Mouse (Mus musculus) right cerebral cortex, adult 2 months (tissue): ENCODE data around the gene Prkag1.
A peak's percentile ranks its signal among the peaks of the same experiment; 100 is the strongest.
"Not testable (repeated sequence)": the region's sequence is repeated elsewhere in the genome, so short reads cannot be mapped to it uniquely, and the experiment has no call there.

ENCODE experiments used
- DNase-seq, 2 experiments: peaks; one replicate each; pipeline ENCODE4 v3.0.0; 2021 to 2022; ENCODE audit warnings: low spot score in 2 of 2

The Prkag1 gene

DNA sequence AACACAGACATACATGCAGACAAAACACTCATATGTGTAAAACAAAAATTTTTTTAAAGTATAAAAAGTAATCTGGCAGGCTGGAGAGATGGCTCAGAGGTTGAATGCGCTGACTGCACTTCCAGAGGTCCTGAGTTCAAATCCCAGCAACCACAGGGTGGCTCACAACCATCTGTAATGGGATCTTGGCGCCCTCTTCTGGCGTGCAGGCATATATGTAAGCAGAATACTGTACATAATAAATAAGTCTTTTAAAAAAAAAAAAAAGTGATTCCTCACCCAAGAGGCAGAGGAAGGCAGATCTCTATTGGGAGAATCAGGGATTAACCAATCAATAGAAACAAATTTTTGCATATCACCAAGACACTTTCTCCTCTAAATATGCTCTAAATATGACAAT lies 7.9 kb downstream of the Prkag1 start:
- DNase-seq: no peak

DNA sequence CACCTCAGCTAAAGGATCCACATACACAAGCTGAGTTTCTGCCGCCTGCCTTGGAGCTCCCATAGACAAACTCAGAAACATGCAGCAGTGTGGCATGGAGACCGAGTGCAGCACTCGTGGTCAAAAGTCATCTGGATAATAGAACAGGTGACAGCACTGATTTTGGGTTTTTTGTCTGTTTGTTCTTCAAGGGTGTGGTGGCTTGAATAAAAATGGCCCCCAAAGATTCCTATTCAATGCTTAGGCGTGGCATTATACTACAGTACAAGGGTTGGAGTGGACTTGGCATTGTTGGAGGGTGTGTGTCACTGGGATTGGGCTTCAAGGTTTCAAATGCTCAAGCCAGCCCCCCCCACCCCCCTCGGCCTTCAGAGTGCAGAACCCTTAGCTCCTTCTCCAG lies 9.2 kb downstream of the Prkag1 start:
- DNase-seq: no peak

DNA sequence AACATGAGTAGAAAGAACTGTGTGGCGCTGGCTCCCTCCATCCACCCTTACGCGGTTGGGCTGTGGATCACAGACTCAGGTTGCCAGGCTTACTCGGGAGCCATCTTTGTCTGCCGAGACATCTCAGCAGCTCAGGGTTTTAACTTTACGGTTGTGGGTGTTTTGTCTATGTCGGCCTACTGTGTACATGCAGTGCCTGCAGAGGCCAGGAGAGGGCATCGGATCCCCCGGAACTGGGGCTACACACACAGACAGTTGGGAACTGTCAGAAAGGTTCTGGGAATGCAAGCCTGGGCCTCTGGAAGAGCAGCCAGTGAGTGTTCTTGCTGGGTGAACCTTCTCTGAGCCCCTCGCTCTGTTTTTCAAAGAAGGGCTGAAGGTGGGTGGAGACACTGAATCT lies 9.9 kb downstream of the Prkag1 start:
- DNase-seq: peak in 1 of 2 experiments; percentile 37

DNA sequence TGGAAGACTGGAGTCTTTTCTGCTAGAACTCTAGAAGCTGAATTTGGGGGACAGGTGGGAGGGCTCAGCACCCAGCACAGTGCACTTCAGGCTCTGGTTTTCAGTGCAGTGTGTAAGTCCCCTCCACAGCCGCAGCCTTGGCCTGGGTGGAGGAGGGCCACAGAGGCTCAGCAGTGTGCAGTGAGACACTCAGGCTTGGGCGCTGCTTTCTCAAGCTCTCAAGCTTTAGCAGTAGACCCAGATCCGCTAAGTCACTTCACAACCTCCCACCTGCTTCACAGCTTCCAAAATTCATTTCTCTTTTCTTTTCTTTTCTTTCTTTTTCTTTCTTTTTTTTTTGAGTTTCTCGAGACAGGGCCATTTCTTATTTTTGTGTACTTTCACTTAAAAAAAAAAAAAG lies 10.4 kb downstream of the Prkag1 start:
- DNase-seq: no peak

DNA sequence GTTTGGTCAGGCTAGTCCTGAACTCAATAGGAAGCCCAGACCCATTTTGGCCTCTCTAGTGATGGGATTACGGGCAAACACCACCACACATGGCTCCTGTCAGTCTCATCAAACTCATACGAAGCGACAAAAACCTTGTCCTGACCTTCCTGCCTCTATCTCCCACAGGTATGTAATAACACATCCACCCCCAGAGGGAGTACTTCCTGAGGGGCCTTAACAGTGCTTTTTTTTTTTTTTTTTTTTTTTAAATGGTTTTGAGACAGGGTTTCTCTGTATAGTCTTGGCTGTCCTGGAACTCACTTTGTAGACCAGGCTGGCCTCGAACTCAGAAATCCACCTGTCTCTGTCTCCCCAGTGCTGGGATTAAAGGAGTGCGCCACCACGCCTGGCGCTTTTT lies 13.2 kb downstream of the Prkag1 start:
- DNase-seq: no peak

DNA sequence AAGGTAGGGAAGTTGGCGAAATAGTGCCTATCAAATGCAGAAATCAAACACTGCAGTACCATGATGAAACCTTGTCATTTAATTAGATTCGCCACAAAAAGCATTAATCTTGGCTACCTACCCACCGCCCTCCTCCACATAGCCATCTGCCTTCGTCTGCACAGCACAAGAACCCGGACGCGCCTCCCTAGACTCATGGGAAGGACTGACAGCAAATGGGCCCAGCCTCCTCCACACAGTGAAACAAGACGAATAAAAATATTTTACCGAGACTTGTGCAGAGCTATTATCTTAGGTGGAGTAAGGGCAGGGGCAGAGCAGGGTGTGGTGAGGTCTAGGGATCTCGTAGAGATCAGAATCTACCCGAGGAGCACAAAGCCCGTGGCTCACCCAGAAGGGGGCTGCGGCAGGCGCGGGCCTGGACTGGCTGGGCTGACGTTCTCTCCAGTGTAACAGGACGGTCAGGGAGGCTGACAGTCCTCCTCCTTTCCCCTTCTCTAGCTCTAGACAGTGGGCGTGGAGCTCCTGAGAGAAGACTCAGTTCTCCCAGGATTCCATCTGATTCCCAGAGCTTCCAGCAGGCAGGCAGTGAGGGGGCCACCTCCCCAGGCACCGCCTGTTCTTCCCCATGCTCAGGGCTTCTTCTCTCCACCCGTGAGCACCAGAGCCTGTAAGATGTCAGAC lies 18.4 kb downstream of the Prkag1 start:
- peak; percentile 83 to 88 for DNase-seq

DNA sequence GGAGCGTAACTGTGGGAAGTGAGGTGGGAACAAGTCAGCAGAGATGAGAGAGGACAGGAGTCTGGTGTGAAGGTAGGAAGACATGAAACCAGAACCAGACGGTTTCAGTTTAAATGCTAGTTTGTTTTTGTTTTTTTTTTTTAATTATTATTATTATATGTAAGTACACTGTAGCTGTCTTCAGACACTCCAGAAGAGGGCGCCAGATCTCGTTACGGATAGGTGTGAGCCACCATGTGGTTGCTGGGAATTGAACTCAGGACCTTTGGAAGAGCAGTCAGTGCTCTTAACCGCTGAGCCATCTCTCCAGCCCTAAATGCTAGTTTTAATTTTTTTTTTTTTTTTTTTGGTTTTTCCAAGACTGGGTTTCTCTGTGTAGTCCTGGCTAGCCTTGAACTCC lies 21.1 kb downstream of the Prkag1 start:
- not testable (repeated sequence) for DNase-seq

DNA sequence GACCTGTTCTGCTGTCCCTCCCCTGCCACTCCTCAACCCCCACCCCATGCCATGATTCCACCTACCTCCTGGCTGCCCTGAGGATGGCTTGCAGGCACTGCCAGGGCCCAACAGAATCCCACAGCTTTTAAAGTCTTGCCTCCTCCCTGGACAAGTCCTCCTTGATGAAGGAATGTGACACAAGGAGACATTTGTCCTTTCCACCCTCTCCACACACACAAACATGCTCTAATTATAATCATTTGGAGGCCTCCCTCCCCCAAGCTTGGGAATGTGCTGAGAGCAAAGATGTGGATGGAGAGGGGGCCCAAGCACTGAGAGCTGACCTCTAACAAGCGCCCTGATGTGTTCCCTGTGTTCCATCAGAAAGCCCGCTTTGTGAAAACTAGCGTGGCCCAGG lies 21.9 kb downstream of the Prkag1 start, which contains the start of gene Ddn:
Gene Ddn, minus strand, starts transcription at position 101 of the 400 bp plus-strand sequence.
- DNase-seq: no peak

DNA sequence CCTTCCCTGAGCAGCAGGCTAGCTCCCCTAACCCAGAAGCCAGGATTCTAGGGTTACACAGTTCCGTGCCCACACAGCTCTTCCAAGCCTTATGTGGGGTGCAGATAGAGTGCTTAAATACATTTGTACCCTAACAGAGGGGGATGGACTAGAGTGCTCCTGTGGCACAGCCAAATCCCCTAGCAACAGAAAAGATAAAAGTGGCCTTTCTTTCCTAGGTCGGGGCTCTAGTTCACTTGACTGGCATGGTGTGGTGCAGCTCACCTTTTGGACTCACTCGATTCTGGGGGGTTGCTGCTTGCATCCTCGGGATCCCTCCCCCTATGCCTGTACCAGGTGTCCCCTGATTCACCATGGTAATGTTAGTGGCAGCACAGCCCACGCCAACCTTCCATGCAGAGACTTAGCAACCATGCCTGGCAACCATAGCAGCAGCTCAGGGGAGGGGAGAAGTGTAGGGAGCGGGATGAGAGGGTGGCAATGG lies 22.6 kb downstream of the Prkag1 start:
- DNase-seq: peak; percentile 89 to 91

DNA sequence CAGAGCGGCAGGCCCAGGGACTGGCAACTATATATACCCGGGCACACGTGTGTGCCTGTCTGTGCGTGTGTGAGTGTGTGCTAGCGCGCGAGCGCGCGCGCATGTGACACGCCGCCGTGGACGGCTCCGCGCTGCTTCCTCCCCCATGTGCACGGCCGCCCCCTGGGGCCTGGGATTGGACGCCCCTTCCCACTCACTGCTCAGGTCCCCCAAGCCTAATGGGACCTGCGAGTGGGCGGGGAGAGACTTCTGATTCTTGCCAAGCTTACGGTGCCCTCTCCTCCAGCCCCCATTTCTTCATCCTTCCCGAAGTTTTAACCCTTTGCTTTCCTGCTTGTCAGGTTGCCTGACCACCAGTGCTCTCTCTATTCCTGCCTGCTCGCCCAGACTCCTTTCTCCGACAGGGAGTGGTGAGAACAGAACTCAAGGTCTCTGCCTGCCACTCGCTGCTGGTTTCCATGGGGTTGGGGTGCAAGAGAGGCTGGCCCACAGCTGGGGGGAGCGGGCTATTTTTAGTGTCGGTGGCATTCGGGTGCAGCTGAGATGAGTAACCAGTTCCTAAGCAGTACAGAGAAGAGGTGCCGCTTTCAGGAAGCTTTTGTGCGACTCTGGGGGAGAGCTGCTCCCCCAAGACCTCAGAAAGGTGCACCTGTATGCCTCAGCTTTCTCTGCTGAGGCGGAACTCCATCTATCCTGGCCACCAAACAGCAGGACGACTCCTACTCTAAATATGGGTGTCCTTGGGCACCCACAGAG lies 23.2 kb downstream of the Prkag1 start:
- peak; percentile 84 to 88 for DNase-seq

DNA sequence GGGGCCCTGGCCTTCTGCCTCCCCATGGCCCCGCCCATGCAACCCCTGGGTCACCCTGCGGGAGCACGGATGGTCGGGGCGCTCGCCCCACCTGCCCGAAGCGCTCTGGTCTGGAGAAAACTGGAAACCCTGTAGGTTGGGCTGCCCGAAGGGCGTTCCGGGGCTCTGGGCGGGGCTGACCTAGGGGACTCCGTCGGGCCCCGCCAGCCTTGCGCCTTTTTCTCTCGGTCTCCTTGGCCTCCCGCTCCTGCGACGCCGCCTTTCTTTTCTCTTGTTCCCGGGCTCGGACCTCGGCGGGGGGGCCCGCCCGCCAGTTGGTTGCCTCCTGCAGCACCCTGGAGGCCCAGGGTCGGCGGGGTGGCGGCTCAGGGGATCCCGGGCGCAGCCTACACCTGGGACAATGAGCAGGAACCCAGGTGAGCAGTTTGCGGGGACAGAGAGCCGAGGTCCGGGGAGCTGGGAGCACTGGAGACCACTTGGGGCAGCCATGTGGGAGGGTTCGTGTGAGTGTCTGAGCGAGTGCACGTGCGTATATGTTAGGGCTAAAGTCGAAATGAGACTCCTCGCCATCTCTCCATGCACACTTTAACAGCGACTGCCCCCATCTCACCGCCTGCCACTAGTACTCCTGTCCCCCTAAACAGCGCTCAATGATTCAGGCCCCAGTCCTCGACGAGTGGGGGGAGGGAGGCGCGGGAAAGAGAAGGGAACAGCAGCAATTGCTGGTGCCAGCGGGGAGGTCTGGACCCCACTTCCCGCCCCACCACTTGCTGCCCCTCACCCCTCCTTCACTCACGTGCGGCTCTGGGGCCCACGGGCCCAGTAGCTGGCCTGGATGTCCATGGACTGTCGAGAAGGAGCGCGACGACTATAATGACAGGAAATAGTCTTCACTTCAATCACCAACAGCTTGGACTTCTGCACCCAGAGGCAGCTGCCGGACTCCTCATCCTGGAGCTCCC lies 24.2 kb downstream of the Prkag1 start:
- peak in 1 of 2 experiments; percentile 53 for DNase-seq

DNA sequence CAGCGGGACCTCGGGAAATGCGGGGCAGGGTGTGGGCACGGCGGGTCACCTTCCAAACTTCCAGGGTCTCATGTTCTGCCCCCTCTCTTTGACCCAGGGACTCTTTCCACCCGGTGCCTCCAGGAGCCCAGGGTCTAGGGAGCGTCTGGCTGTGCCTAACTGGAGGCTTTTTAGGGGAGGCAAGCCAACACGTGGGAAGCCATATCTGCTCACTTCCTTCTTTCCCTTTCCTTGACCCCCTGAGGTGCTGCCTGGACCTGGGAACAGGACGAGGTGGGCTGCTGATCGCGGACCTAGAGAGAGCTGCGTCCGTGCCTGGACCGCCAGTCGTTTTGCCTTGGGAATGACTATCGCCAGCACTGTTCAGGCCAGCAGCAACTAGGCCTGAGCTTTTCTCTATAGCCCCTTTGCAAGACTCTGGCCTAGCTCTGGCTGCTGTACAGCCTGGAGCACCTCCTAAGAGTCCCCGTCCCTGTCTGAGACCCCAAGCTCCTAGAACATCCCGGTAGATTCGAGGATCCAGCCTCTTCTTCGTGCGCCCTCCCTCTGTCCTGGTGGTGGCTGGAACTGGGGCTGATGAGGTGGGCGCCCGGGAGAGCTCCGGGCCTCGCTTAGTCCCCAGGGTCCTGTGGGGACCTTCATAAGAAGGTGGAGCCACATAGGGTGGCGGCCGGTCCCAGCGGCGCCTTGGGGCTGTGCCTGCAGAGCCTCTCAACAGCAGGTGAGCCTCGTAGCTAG lies 25.1 kb downstream of the Prkag1 start:
- DNase-seq: no peak

DNA sequence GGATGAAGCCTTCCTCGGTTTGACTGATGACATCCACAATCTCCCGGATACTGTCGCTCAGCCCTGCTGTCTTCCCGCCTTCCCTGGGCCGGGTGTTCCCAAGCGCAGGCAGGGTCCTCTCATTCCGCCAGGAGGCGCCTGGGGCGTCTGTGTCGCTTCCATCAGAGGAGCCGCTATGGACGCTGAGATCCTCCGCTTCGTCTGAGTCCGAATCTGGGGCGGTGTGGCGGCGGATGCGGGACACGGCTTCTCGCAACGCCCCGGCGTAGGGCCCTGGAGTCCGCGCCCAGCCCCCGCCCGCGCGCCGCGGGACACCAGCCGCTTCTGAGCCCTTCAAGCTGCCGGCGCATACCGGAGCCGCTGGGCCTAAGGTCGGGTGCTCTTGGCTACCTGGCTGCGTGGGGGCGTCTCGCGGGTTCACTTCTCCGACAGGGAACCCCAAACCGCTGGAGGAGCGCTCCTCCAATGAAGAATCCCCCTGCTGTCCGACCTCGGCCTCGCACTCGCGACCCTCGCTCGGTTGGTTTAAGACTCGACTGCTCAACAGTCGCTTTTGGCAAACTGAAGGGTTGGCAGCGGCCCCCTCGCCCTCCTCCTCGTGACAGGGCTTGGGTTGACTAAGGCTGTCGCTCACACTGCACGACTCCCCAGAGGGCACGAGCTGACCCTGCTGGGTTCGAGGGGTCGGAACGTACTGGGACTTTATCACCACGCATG lies 25.8 kb downstream of the Prkag1 start:
- peak; percentile 80 to 84 for DNase-seq

DNA sequence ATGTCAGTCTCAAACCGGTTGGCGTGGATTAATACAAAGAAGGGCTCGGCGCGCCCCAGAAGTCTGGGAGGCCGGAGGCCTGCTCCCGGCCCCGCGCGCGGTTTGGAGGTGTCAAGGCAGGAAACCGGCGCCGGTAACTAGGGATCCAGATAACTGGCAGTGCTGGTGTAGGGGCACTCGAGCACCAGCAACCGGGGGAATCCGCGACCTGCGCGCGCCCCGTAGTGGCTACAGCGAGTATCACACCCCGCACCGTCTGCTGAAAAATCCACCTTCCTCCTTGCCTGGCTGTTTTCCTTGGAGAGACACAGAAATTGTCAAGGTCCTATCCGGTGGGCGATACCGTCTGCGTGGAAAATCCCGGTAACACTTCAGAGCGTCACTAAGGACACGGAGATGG lies 27.3 kb downstream of the Prkag1 start:
- peak; percentile 95 to 96 for DNase-seq

DNA sequence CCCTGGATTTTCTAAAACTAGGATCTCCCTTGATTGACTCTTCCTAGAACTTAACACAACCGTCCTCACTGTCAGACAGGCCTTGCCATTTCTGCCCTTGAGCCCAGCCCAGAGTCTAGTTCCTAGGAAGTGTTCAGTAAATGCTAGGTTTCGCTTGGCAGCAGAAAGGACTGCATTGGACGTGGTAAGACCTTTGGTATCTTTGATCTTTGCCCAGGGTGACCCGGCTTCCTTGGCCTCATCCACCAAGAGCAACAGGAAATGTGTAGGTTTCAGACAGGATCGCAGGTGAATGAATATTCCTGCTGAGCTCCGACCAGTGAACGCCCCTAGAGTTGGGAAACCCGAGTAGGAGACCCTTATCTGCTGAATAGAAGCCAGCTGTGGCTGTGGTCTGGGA lies 28.4 kb downstream of the Prkag1 start:
- no peak for DNase-seq

DNA sequence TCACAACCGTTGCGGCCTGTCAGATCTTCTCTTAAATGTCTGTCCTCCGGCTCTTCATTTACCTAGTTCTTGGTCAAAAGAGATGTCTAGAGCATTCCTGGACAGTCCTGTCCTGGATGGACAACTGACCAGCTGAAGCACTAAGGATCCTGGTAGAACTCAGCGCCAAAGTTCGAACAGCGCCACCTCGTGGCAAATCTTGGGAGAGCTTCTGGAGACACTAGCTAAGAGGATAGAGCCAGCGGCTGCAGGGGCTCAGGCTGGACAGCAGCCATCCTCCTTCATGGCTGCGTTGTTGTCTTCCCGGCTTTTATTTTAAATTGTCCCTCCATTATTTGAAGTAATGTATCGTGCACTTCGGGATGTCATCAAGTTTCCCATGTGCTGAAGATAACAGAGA lies 31.9 kb downstream of the Prkag1 start:
- DNase-seq: peak; percentile 86 to 87

DNA sequence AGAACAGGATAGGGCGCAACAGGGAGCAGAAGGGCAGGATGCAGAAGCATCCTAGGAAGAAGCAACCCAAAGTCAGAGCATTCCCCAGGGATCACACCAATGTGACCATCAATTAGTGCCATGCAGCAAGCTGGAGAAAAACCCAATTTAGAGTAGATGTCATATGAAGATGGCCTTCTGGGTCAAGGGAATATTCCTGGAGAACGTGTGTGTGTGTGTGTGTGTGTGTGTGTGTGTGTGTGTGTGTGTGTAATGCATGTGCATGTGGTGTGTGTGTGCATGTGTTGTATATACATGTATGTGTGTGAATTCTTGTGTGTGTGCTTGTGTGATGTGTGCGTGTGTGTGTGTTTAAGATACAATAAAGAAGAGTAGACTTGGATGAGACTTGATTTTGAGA lies 32.4 kb downstream of the Prkag1 start:
- no peak for DNase-seq

DNA sequence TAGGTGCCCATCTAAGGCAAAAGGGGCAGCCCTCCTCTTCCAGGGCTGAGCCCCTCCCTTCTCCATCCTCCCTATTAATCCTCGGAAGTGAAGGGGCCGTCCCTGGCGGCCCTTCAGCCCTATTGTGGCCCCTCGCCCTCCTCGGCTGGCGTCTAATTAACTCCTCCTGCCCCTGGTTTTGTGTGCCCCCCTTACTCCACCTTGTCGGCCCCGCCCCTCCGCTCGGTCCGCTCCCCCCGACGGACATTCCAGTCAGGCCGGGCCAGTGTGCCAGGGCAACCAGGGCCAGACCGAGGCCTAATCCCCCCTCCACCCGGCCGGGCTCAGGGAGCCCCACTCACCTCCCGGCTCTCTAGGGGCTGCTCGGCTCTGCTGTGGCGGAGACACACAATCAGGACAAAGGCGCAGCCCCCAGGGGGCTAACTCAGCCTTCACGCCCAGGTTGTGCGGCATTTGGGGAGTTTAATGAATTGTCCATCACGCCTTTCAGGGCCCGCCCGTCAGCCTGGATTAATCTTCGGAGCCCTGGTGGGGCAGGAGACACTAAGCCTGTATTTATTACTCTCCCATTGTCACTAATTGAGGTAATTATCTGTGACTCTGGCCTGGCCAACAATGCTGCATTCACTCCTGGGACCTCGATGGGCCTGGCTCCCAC lies 33.4 kb downstream of the Prkag1 start:
- DNase-seq: no peak

DNA sequence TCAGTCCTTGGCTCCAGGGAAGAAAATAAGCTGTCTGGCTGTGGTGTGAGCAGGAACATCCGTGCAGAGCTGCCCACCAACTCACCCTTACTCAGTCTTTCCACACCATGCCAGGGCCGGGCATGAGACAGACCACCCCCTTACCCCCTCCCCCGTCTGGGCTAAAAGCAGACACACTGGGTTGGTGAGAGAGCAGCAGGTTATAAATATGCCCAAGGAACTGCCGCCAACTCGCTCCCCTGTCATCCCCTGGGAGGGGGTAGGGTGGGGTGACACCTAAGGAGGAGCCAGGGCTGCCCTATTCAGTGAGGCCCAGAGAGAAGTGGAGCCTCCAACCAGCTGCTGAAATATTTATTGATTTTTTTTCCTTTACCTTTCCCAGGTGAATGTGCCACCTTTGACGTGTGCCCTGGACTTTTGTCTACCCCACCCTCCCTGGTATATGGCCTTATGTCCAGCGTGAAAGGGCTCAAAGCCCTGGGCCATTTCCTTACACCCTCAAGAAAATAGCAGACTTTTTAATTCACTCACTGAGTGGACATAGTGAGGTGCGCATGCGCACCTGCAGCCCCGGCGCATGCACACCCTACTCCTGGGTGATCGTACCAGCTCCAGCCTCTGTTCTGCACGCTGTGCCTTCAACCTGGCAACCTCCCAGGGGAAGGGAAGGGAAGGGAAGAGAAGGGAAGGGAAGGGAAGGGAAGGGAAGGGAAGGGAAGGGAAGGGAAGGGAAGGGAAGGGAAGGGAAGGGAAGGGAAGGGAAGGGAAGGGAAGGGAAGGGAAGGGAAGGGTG lies 34.3 kb downstream of the Prkag1 start:
- DNase-seq: no peak
